Mouse (Mus musculus) liver, postnatal 0 days (tissue): Measurements from ENCODE around the gene Bcap31. TPM values are rescaled to one million over a fixed set of nuclear protein-coding genes. Genes with fewer than 3 reads are reported as not detected.
A peak's percentile ranks its signal among the peaks of the same experiment; 100 is the strongest.

ENCODE experiments used
- ATAC-seq: fragments of 200-750 bp; cut with Nextera tagmentation; 2 replicates; pipeline ENCODE4 v1.8.0; 2017; ENCODE audit warnings: mild to moderate bottlenecking, moderate library complexity
- DNase-seq: peaks from one replicate; pipeline ENCODE4 v3.0.0-alpha.2; 2016
- H3K27ac ChIP-seq: fragments of 300-500 bp; sonication (generic); 2 replicates; pipeline ENCODE4 v1.5.1; 2014; ENCODE audit warnings: antibody characterized with exemption, moderate library complexity, mild to moderate bottlenecking, low read depth
- H3K27me3 ChIP-seq: fragments of 300-500 bp; sonication (generic); 2 replicates; pipeline ENCODE4 v1.6.1; 2014; ENCODE audit warnings: low read length, control low read depth, mixed read lengths; ENCODE audit not compliant: insufficient read depth
- H3K36me3 ChIP-seq: fragments of 300-500 bp; sonication (generic); replicated peaks from 2 replicates; pipeline ENCODE4 v1.6.1; 2014; ENCODE audit warnings: mild to moderate bottlenecking, control low read depth, low read length, moderate library complexity, mixed read lengths; ENCODE audit not compliant: insufficient read depth
- H3K4me1 ChIP-seq: fragments of 300-500 bp; sonication (generic); 2 replicates; pipeline ENCODE4 v1.6.1; 2014; ENCODE audit warnings: antibody characterized with exemption, mild to moderate bottlenecking, control low read depth; ENCODE audit not compliant: insufficient read depth
- H3K4me2 ChIP-seq: fragments of 300-500 bp; sonication (generic); 2 replicates; pipeline ENCODE4 v1.6.1; 2014; ENCODE audit warnings: low read depth, mild to moderate bottlenecking, low read length, moderate library complexity, mixed read lengths
- H3K4me3 ChIP-seq: fragments of 300-500 bp; sonication (generic); 2 replicates; pipeline ENCODE4 v1.5.1; 2014; ENCODE audit warnings: low read depth, low read length
- H3K9ac ChIP-seq: fragments of 300-500 bp; sonication (generic); replicated peaks from 2 replicates; pipeline ENCODE4 v1.6.1; 2014; ENCODE audit warnings: mild to moderate bottlenecking, moderate library complexity
- H3K9me3 ChIP-seq: fragments of 300-500 bp; sonication (generic); 2 replicates; pipeline ENCODE4 v1.6.1; 2016; ENCODE audit warnings: mild to moderate bottlenecking, control low read depth, low read length, mixed read lengths
- CTCF ChIP-seq: sonication (generic); IDR thresholded peaks from 2 replicates; pipeline ENCODE4 v1.5.1; 2016; ENCODE audit warnings: antibody characterized with exemption, low read depth
- EP300 ChIP-seq: IDR thresholded peaks from 2 replicates; pipeline ENCODE4 v1.6.1; 2016; ENCODE audit warnings: antibody characterized with exemption, low read depth, mild to moderate bottlenecking
- WGBS: fragments of 180-500 bp; shearing (Covaris S2); extraction: QIAGEN DNeasy Blood & Tissue Kit; methylation state at CpG from one replicate; pipeline ENCODE4 v1.1.7; 2014; ENCODE audit not compliant: insufficient replicate concordance; 5-methylcytosine and 5-hydroxymethylcytosine counted together
- polyA plus RNA-seq: library from polyadenylated mRNA; unstranded; fragments of >200 nt; fragmentation: Nextera tagmentation; extraction: Ambion mirVana; gene quantifications from 2 replicates; pipeline ENCODE4 v1.2.1, GENCODE M21; 2015

The Bcap31 gene
- polyA plus RNA-seq, 1 experiment from 2014 or later = 143 TPM

- ATAC-seq = peak; percentile 55
Observed at GRCm38 (mm10) chrX:73690917-73691629, 24.9 kb downstream of the Bcap31 start.

GRCm38 (mm10) chrX:73685629-73686028 lies 30.3 kb downstream of the Bcap31 start:
- ATAC-seq (no peak), DNase-seq (no peak)
- no peaks in the 10 kb centered on the region for H3K27me3 ChIP-seq
- H3K36me3 ChIP-seq = peaks cover 10% of the 10 kb centered on the region
- no peaks in the 10 kb centered on the region for H3K9me3 ChIP-seq
- no peak overlapping the region for H3K9ac ChIP-seq
- no peak overlapping the region for H3K27ac ChIP-seq
- 65% methylated on average over 3 of the region's 3 CpGs for WGBS
- H3K4me2 ChIP-seq = no peak overlapping the region
- no peak overlapping the region for H3K4me3 ChIP-seq
- H3K4me1 ChIP-seq = no peaks in the 10 kb centered on the region
- TF ChIP-seq CTCF (no peak), EP300 (no peak)

More at GRCm38 (mm10) chrX:73690917-73691629, 24.9 kb downstream of the Bcap31 start:
- peak; percentile 47 for DNase-seq
- H3K9ac ChIP-seq = no peak overlapping the region
- H3K4me2 ChIP-seq = no peak overlapping the region
- H3K4me3 ChIP-seq = no peak overlapping the region
- no peaks in the 10 kb centered on the region for H3K27me3 ChIP-seq
- no peaks in the 10 kb centered on the region for H3K4me1 ChIP-seq
- 58% methylated on average over 5 of the region's 5 CpGs for WGBS
- TF ChIP-seq EP300 = no peak
- TF ChIP-seq CTCF = peak; percentile 77
- H3K27ac ChIP-seq = no peak overlapping the region
- peaks cover 10% of the 10 kb centered on the region for H3K36me3 ChIP-seq
- no peaks in the 10 kb centered on the region for H3K9me3 ChIP-seq

GRCm38 (mm10) chrX:73684978-73685377 lies 31.0 kb downstream of the Bcap31 start:
- peaks cover 10% of the 10 kb centered on the region for H3K36me3 ChIP-seq
- no peak for ATAC-seq

DNA sequence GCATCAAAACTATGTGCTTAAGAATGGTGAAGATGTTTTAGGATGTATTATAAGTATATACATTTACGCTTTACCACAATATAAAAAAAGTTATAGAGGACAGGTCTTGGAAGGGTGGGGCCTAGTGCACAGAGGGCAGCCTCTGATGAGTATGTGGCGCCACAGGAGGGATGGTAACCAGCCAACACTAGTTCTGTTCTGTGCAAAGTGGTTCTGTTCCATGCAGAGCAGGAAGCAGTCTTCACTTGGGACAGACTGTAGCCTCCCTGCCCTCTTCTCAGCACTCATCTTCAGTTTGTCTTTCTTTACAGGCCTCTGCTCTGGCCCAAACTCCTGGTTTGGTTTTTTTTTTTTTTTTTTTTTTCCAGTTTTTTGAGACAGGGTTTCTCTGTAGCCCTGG lies 31.8 kb downstream of the Bcap31 start:
- no peaks in the 10 kb centered on the region for H3K4me1 ChIP-seq
- peaks cover 10% of the 10 kb centered on the region for H3K36me3 ChIP-seq
- H3K27me3 ChIP-seq = no peaks in the 10 kb centered on the region
- no peak for DNase-seq
- TF ChIP-seq EP300 (no peak), CTCF (no peak)
- 88% methylated on average over 2 of the region's 2 CpGs for WGBS
- H3K9ac ChIP-seq = no peak overlapping the region
- no peak overlapping the region for H3K27ac ChIP-seq
- no peaks in the 10 kb centered on the region for H3K9me3 ChIP-seq
- no peak overlapping the region for H3K4me2 ChIP-seq
- H3K4me3 ChIP-seq = no peak overlapping the region
- no peak for ATAC-seq

More at GRCm38 (mm10) chrX:73684978-73685377, 31.0 kb downstream of the Bcap31 start:
- H3K27ac ChIP-seq = no peak overlapping the region
- H3K4me2 ChIP-seq = no peak overlapping the region
- DNase-seq = no peak
- H3K27me3 ChIP-seq = no peaks in the 10 kb centered on the region
- H3K9me3 ChIP-seq = no peaks in the 10 kb centered on the region
- no peak overlapping the region for H3K9ac ChIP-seq
- H3K4me1 ChIP-seq = no peaks in the 10 kb centered on the region
- TF ChIP-seq EP300 (no peak), CTCF (no peak)
- no peak overlapping the region for H3K4me3 ChIP-seq

GRCm38 (mm10) chrX:73676668-73677067 lies 39.3 kb downstream of the Bcap31 start:
- WGBS = 83% methylated on average over 4 of the region's 4 CpGs
- no peak for ATAC-seq

DNA sequence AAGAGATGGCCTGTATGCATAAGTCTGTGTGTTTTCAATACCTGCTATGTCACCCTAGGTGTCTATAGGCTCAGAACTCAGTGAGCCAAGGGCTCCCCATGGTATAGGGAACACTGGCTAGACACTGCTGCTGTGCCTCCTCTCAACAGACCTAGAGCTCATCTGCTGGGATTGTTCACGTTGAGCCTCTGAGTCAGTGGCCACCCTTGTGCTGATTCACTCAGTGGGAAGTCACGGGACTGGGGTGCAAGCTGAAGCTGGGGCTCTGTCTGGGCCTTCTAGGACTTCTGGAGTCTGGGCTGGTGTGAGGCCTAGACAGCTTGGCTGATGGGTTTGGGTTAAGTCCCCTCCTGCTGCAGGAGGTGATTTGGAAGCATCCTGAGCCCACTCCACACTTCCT lies 40.7 kb downstream of the Bcap31 start:
- H3K4me1 ChIP-seq = no peaks in the 10 kb centered on the region
- no peak for DNase-seq
- H3K9ac ChIP-seq = no peak overlapping the region
- 81% methylated on average over 2 of the region's 2 CpGs for WGBS
- H3K9me3 ChIP-seq = no peaks in the 10 kb centered on the region
- peaks cover 8% of the 10 kb centered on the region for H3K27me3 ChIP-seq
- ATAC-seq = no peak
- no peak for TF ChIP-seq CTCF
- no peaks in the 10 kb centered on the region for H3K36me3 ChIP-seq
- no peak overlapping the region for H3K4me2 ChIP-seq
- H3K27ac ChIP-seq = no peak overlapping the region
- H3K4me3 ChIP-seq = no peak overlapping the region

More at GRCm38 (mm10) chrX:73676668-73677067, 39.3 kb downstream of the Bcap31 start:
- TF ChIP-seq CTCF = no peak
- TF ChIP-seq EP300 = no peak
- H3K36me3 ChIP-seq = no peaks in the 10 kb centered on the region
- no peaks in the 10 kb centered on the region for H3K9me3 ChIP-seq
- H3K4me1 ChIP-seq = no peaks in the 10 kb centered on the region
- H3K27ac ChIP-seq = no peak overlapping the region
- no peak overlapping the region for H3K4me2 ChIP-seq
- DNase-seq = no peak
- no peak overlapping the region for H3K9ac ChIP-seq
- H3K4me3 ChIP-seq = no peak overlapping the region
- peaks cover 8% of the 10 kb centered on the region for H3K27me3 ChIP-seq
